Mouse (Mus musculus) olfactory bulb, adult 2 months (tissue): ENCODE measurements around the gene Tmem145. TPM values are rescaled to one million over a fixed set of nuclear protein-coding genes. Genes with fewer than 3 reads are reported as not detected.

ENCODE experiments used
- H3K27ac ChIP-seq: fragments of 200-500 bp; 2 replicates; pipeline ENCODE4 v1.5.1; 2012; ENCODE audit warnings: low read depth, low read length; ENCODE audit not compliant: insufficient read depth
- H3K4me1 ChIP-seq: fragments of 200-500 bp; 2 replicates; pipeline ENCODE4 v1.6.1; 2012; ENCODE audit warnings: low read length; ENCODE audit not compliant: control insufficient read depth, insufficient read depth
- H3K4me3 ChIP-seq: fragments of 200-500 bp; 2 replicates; pipeline ENCODE4 v1.5.1; 2012; ENCODE audit warnings: mild to moderate bottlenecking, low read depth, low read length, moderate library complexity; ENCODE audit not compliant: insufficient read depth
- CTCF ChIP-seq: fragments of 200-500 bp; IDR thresholded peaks from 2 replicates; pipeline ENCODE4 v1.5.1; 2012; ENCODE audit warnings: low read depth, mild to moderate bottlenecking, low read length, moderate library complexity; ENCODE audit not compliant: insufficient read depth
- POLR2A ChIP-seq: fragments of 200-500 bp; IDR thresholded peaks from 2 replicates; pipeline ENCODE4 v1.6.1; 2012; ENCODE audit warnings: mild to moderate bottlenecking, low read depth, low read length, moderate library complexity; ENCODE audit not compliant: insufficient read depth
- WGBS: fragments of 180-500 bp; shearing (Covaris S2); methylation state at CpG from one replicate; pipeline ENCODE4 v1.1.7; 2018; 5-methylcytosine and 5-hydroxymethylcytosine counted together
- polyA plus RNA-seq: library from polyadenylated mRNA; stranded (reverse); fragments of >200 nt; gene quantifications from 2 replicates; pipeline ENCODE4 v1.2.4, GENCODE M21; 2012; ENCODE audit warnings: low replicate concordance; ENCODE audit not compliant: missing spikeins, insufficient read depth, insufficient read length

Tmem145 gene
- polyA plus RNA-seq, 1 experiment = not detected

- peak overlapping the region; percentile 12; the same call in 1 of the 2 replicates for H3K27ac ChIP-seq
- WGBS = 80% methylated on average over 3 of the region's 3 CpGs
- H3K4me1 ChIP-seq = peaks cover 59% of the 10 kb centered on the region
- no peak overlapping the region for H3K4me3 ChIP-seq
- TF ChIP-seq POLR2A (no peak), CTCF (no peak)
Observed at GRCm38 (mm10) chr7:25274996-25275395, 30.9 kb upstream of the Tmem145 start.

GRCm38 (mm10) chr7:25275555-25276298 lies 30.2 kb upstream of the Tmem145 start:
- peak overlapping the region; percentile 1; the same call in 1 of the 2 replicates for H3K27ac ChIP-seq
- WGBS = 57% methylated on average over 9 of the region's 9 CpGs
- no peak overlapping the region for H3K4me3 ChIP-seq
- H3K4me1 ChIP-seq = peaks cover 59% of the 10 kb centered on the region
- no peak for TF ChIP-seq CTCF
- TF ChIP-seq POLR2A = no peak

GRCm38 (mm10) chr7:25277405-25277804 lies 28.5 kb upstream of the Tmem145 start:
- peak overlapping the region; percentile 53; the same call in 1 of the 2 replicates for H3K27ac ChIP-seq
- H3K4me1 ChIP-seq = peaks cover 51% of the 10 kb centered on the region
- TF ChIP-seq CTCF = no peak
- no peak for TF ChIP-seq POLR2A
- no peak overlapping the region for H3K4me3 ChIP-seq
- 76% methylated on average over 4 of the region's 4 CpGs for WGBS

GRCm38 (mm10) chr7:25277998-25278340 lies 27.9 kb upstream of the Tmem145 start:
- TF ChIP-seq POLR2A = no peak
- TF ChIP-seq CTCF = no peak
- Histone ChIP-seq H3K4me3 (no peak overlapping the region), H3K27ac (peak overlapping the region; percentile 53), H3K4me1 (peaks cover 46% of the 10 kb centered on the region)
- WGBS = 4% methylated on average over 4 of the region's 4 CpGs

GRCm38 (mm10) chr7:25278341-25279075 lies 27.4 kb upstream of the Tmem145 start:
- WGBS = under 1% methylated on average over 59 of the region's 60 CpGs
- peaks cover 45% of the 10 kb centered on the region for H3K4me1 ChIP-seq
- H3K4me3 ChIP-seq = peak overlapping the region; percentile 61
- peak overlapping the region; percentile 99 for H3K27ac ChIP-seq
- TF ChIP-seq CTCF (no peak), POLR2A (peak; percentile 38; the same call in 1 of the 2 replicates)

- 0 out of 2 replicates have a peak, but pooled peaks have one; percentile 22 for TF ChIP-seq CTCF
- 0 out of 2 replicates have a peak, but pooled peaks have one; percentile 31 for TF ChIP-seq POLR2A
Observed at GRCm38 (mm10) chr7:25279076-25279860, 26.6 kb upstream of the Tmem145 start.

GRCm38 (mm10) chr7:25279861-25280791 lies 25.8 kb upstream of the Tmem145 start:
- WGBS = 1% methylated on average over 6 of the region's 6 CpGs
- H3K4me1 ChIP-seq = peaks cover 51% of the 10 kb centered on the region
- H3K4me3 ChIP-seq = peak overlapping the region; percentile 61
- peak overlapping the region; percentile 99 for H3K27ac ChIP-seq
- TF ChIP-seq POLR2A (no peak), CTCF (no peak)

More at GRCm38 (mm10) chr7:25279076-25279860, 26.6 kb upstream of the Tmem145 start:
- H3K4me1 ChIP-seq = peaks cover 50% of the 10 kb centered on the region
- peak overlapping the region; percentile 99 for H3K27ac ChIP-seq
- WGBS = under 1% methylated on average over 47 of the region's 49 CpGs
- peak overlapping the region; percentile 61 for H3K4me3 ChIP-seq
